Mouse (Mus musculus) embryo, embryonic 10 days (tissue): ENCODE results near the gene Mrps5.
A peak's percentile ranks its signal among the peaks of the same experiment; 100 is the strongest.
"Not testable (repeated sequence)": the region's sequence is repeated elsewhere in the genome, so short reads cannot be mapped to it uniquely, and the experiment has no call there.

Experiments used
- DNase-seq: peaks from one replicate; pipeline ENCODE4 v3.0.0-alpha.2; 2015; ENCODE audit warnings: low spot score

Mrps5 gene

DNA sequence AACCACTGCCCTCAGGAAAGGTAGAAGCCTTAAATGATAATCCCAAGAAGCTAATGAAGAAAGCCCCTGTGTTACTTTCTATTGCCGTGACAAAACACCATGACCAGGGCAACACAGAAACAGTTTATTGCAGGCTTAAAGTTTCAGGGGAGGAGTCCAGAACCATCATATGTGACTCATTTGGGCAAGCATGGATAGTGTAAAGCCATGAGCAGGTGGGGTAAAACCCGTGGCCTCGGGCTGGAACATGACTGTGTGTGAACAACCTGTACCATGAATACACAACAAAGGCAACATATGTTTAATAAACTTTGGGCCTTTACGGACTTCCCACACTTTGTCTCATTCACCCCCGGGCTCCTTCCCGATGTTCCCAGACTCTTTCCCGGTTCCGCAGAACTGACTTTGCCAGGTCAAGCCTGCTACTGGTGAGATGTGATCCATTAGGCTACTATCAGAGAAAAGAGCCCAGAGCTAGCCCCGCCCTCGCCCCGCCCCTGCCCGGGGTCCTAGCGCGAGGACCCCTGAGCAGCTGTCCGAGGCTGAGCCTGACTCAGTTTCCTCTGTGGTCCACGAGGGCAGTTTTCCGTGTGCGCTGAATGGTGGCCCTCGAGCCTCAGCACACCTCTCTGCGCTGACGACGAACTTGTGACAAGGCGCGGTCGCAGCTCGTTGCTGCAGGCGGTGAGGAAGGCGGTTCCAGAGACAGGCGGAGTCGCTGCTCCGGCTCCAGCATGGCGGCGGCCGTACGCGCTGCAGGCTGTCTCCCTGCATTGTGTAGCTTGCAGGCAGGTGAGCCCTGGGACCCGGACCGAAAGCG, at the start of gene Mrps5, which contains the start of gene Zfp661:
Mrps5 (plus strand) TSS at position 529 of the 820 bp plus-strand sequence.
Zfp661 (minus strand) TSS at position 401 of the 820 bp plus-strand sequence.
- DNase-seq = peak; percentile 81

DNA sequence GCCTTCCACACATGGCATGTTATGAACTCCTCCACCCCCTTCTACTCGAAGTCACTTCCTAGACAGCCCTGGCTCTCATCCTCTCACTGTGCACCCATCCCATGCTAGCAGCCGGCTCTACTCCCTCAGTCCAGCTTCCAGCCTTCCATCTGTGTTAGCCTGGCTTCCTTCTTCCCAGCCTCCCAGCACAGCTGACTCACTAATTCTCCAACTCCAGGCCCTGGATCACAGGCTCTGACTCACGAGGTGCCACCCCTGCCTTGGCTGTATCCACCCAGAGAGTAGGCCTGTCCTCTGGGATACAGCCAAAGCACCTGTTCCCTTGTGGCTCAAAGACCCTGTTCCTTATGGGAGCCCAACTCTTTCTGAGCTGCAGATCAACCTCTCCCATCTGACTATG, 49.5 kb upstream of the Mrps5 start:
- DNase-seq = no peak

GRCm38 (mm10) chr2:127539494-127539893, 47.5 kb upstream of the Mrps5 start:
- DNase-seq = peak; percentile 47

GRCm38 (mm10) chr2:127541185-127541584, 45.8 kb upstream of the Mrps5 start, which contains the start of gene Prom2:
TSS of gene Prom2 (minus strand) at chr2:127541467.
- peak; percentile 41 for DNase-seq

- no peak for DNase-seq
Observed at GRCm38 (mm10) chr2:127541697-127542096, 45.3 kb upstream of the Mrps5 start.

DNA sequence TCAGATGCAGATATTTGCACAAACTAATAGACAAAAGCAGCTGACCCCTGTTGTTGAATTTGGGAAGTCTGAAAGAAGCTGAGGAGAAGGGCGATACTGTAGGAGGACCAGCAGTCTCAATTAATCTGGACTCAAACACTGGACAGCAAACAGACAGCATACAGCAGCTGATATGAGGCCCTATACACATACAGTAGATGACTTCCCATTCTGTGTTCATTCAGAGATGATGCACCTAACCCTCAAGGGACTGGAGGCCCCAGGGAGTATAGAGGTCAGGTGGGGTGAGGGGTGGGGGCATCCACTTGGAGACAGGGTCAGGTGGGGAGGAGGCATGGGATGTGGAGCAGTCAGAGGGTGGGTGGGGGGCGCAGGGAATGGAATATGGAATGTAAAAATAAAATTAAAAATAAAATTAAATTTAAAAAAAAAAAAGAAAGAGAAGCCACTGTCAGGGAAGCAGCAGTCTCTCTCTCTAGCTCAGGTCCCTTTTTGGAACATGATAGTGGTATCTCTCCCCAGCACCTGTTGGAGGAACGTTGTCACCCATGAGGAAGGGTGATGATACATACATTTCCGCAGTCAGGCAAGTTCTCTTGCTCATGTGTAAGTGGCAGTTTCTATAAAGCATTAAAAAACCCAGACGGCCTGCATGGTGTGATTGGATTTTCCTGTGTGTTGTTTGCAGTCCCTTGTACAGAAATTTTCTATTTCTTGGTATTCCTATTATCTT, 38.5 kb upstream of the Mrps5 start:
- no peak for DNase-seq

DNA sequence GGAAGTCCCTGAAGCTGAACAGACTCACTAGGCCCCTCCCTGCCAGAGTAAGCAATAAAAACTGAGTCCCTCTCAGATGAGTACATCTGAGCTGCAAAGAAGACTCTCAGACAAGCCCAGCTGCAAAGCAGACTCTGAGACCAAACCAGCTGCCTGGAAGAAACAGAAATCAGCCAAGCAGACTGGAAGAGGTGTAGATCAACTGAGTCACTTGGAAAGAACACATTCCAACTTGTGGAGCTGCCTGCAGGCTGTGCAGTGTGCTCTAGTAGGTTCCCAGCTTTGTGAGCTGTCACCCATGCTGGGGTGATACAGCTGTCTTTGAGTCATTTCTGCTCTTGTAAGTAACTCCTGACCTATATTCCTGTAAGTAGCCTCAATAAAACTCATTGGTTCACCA, 37.3 kb upstream of the Mrps5 start:
- no peak for DNase-seq

DNA sequence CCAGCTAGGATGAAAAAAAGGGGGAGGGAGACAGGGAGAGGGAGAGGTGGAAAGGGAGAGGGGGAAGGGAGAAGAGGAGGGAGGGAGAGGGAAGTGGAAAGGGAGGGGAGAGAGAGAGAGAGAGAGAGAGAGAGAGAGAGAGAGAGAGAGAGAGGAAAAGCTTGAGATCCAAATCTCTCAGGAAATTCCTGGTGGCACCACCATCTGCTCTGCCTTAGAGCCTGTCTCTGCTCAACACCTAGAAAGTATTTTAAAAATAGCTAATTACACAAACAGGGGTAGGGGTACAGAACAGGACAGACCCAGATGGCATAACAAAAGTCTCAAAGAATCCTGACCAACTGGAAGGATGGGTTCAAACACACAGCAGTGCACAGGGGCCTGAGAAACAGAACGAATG, 36.6 kb upstream of the Mrps5 start:
- no peak for DNase-seq

DNA sequence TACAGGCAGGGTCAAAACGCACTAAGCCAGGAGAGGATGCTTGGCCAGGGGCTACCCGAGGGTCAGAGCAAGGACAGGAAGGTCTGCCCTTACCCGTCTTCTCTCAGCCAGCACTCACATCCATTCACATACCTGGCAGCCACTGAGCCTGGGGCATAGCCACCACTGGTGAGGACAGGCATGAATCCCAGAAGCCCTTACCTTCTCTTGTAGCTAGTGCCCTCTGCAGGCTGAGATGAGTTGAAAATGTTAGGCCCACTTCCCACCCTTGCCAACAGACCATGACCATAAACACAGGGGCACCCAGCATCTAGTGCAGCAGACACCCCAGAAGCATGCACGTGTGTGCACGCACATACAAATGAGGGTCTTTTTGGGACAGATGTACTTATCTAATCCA, 35.9 kb upstream of the Mrps5 start:
- DNase-seq = peak; percentile 52

DNA sequence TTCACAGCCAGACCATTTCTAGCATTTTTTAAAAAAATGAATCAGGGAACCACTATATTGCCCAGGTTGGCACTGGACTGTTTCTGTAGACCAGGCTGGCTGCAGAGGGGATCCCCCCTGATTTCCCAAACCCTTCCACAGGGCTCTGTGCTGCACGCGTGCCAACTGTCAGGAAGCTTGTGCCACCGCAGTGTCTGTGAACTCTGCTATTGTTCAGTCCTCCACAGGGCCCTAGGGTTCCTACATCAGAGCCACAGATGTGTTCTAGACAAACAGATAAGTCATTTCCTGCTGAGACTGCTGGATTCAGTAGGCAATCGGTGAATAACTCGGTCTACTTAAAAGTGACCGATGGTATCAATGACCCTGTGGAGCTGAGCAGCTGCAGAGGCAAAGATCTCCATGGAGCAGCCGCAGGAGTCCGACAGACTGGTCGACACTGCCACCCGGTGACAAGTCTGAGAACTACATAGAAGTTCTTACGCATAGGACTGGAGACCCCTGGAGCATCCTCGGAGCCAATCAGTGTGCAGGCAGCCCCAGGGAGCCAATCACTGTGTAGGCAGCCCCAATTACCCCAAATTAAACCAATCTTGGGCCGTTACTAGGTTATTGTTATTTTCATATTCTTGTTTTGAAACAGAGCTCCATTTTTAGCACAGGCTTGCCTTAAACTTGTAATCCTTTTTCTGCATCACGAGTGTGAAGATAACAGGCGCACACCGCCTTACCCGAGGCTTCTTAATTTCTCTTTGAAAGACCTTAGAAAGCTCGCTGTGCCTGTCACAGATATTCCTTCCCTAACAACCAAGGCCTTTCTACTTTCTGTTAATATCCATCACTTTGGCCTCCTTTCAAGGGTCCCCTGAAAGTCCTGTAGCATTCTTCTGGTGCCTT, 27.7 kb upstream of the Mrps5 start:
- DNase-seq = peak; percentile 96

DNA sequence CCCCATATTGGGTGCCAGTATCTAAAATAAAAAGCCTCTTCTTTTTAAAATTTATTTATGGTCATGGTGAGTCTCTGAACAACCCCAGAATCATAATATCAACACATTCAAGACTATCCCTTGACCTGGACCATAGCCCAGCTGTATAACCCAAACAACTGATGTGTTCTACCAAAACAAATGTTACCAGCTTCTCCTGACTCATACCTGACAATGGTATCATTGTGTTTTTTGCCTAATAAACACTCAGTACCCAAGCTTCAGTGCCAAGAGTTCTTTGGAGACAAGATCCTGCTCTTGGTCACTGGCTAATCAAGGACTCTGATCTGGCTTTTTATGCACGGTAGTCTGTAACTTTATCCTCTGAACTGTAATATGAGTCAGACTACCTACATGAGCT, 13.7 kb upstream of the Mrps5 start:
- no peak for DNase-seq

DNA sequence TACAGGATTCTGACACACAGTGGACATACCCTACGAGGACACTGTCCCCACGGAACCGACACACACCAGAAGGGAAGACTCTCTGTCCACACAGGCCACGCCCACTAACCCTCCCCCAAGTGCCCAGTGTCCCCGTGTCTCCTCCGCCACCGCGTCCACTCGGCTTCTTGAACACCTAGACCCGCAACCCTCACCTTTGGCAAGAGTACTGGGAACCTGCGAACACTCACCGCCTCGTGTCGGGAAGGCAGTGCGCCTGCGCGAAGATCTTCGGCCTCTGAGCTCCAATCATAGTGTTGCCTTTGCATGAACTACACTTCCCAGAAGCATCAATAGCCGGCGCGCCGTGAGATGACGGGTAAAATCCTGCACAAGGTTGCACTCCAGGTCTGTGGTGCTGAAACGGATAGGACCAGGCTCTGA, 2.6 kb upstream of the Mrps5 start:
- DNase-seq = peak; percentile 98

GRCm38 (mm10) chr2:127587514-127587844, 457 bp downstream of the Mrps5 start:
- no peak for DNase-seq

- no peak for DNase-seq
Observed at GRCm38 (mm10) chr2:127588897-127589296, 1.9 kb downstream of the Mrps5 start.

DNA sequence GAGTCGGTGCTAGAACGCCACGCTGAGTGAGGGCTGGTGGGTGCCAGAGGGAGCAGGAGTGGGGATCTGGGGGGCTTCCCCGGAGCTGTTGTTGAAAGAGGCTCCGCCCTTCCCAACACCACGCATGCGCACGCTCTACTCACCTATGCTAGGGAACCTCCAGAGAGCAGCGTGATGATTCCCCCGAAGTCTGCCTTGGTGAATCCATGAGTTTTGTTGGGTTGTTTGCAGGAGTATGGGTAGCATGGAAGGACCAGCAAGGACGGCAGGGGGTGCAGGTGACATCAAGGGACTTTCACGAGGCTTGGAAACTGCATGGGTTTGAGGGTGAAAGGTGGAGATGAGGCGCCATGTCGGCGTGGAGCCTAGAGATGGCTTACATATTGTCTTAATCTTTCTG, 3.2 kb downstream of the Mrps5 start:
- no peak for DNase-seq

DNA sequence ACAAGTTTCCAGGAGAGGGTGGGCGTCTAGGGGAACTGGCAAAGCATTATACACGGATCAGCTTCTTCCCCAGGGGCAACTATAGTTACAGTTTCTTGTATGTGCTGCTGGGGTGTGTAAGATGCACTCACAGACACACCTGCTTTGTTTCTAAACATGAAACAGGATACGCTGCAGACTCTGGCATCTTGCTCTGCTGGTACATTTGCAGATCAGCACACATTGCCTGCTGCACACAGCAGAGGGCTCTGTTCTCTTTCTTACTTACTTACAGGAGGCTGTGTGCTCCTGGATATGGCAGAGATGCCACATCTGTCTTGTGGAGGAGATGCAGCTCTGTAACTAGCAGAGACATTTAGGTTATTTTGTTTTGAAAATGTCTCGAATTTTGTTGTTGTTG, 3.8 kb downstream of the Mrps5 start:
- no peak for DNase-seq

- DNase-seq = not testable (repeated sequence)
Observed at GRCm38 (mm10) chr2:127603383-127603782, 16.4 kb downstream of the Mrps5 start.

- no peak for DNase-seq
Observed at GRCm38 (mm10) chr2:127605203-127605602, 18.2 kb downstream of the Mrps5 start.

DNA sequence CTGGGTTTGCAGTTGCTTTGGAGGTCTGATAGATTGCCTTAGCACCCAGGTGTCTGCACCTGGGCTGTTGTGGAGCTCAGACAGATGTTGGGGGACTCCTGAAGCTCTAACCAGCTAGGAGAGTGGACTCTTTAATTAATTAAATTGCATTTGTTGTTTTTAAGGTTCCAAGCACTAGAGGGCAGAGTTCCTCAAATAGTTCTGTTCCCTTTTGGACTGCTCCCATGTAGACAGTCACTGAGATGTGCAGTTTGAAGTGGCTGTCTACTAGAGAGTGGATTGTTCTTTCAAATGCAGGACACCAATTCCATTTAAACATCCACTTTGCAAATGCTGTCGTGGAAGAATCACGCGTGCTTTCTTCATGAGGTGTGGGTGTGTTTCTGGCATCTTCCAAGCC, 21.2 kb downstream of the Mrps5 start:
- DNase-seq = peak; percentile 76

GRCm38 (mm10) chr2:127608986-127609385, 22.0 kb downstream of the Mrps5 start:
- peak; percentile 58 for DNase-seq

- DNase-seq = no peak
Observed at GRCm38 (mm10) chr2:127611386-127611785, 24.4 kb downstream of the Mrps5 start.

- no peak for DNase-seq
Observed at GRCm38 (mm10) chr2:127612288-127612687, 25.3 kb downstream of the Mrps5 start.
